Mouse (Mus musculus): Measurements from ENCODE around the gene Actg2.

DNA sequence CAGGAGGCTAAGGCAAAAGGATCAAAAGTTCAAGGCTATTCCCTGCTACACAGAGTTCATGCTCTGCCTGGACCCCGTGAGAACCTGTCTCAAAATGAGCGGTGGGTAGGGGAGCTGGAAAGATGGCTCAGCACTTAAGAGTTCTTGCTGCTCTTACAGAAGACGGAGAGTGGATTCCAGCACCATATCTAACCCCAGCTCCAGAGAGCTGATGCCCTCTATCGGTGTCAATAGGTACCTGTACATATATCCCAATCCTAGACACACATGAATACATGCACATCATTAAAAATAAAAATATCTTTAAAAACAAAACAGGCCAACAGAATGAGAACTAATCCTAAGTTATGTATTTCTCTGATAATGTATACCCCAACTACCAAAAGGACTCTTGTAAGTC is 57.8 kb downstream of the Actg2 start:
- no peak for TF ChIP-seq POLR2A (IDR thresholded peaks at IDR 0.05; ENCODE audit: low read depth, low read length)
- TF ChIP-seq CTCF (IDR thresholded peaks at IDR 0.05; ENCODE audit: borderline replicate concordance, insufficient read depth, low read length), result no peak
